Mouse (Mus musculus) embryonic stem cell, embryonic (primary cell): ENCODE measurements around the gene Heatr6.

Source experiments
- CTCF ChIA-PET, 4 experiments: fragments of 300-600 bp in 2 of 4; fragments of 350-600 bp in 2 of 4; sonication (Branson Sonifier 250); formaldehyde crosslinking; loops; one replicate each; lab custom pipeline; 2022; ENCODE audit warnings: inconsistent platforms in 2 of 4; lab: Charles Lee
- POLR2A ChIA-PET, 4 experiments: fragments of 300-600 bp in 2 of 4; fragments of 350-600 bp in 2 of 4; sonication (Branson Sonifier 250); formaldehyde crosslinking; loops; one replicate each; lab custom pipeline; 2022; ENCODE audit warnings: antibody characterized with exemption in 4 of 4, inconsistent platforms in 1 of 4; lab: Charles Lee

Gene Heatr6

GRCm38 (mm10) chr11:83742731-83743355, 10.7 kb upstream of the Heatr6 start:
- ChIA-PET POLR2A (interaction anchor here in 2 of 4 experiments (0.6 to 1.3 kb wide), 3 partner anchors 10 to 270 kb away, joined by 3 read pairs; partner anchors contain the start of genes Heatr6 (in 1 of the 2) and Taf15 (in 1 of the 2)), CTCF (interaction anchor here in 1 of 4 experiments (1.8 kb wide), 1 partner anchor 187 kb away, joined by 6 read pairs; no protein-coding TSS in a partner anchor)

DNA sequence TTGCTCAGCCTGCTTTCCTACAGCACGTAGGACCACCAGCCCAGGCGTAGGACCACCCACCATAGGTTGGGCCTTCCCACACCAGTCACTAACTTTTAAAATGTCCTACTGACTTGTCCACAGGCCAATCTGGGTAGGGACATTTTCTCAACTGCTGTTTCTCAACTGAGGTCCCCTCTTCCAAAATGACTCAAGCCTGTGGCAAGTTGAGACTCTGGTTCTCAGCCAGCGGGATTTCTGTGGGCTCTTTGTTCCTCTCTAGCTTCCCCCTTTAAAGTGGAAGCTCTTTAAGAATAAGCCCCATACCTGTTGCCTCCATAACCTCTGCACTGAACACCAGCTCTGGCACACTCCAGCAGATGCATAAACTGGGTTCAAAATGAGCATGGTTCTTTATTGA, 10.0 kb upstream of the Heatr6 start:
- CTCF ChIA-PET, result interaction anchor here in 1 of 4 experiments (1.6 to 1.8 kb wide), 2 partner anchors 11 to 187 kb away, joined by 4 to 6 read pairs; no protein-coding TSS in a partner anchor

DNA sequence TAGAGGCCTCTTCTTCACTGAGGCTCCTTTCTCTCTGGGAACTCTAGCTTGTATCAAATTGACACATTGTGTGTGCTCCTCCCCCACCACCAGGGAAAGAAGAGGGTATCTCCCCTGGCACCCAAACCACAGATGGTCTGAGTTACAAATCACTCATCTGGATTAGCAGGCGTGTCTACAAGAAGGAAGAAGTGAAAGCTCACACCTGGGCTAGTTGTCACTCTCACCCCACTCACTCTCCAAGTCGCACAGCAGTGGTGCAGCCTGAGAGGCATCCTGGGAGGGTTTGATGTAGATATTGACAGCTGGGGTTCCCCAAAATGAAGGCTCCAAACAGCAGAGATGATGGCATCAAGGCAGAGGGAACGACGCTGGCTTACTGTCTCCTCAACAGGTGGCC, 7.3 kb upstream of the Heatr6 start:
- CTCF ChIA-PET, result interaction anchor here in 1 of 4 experiments (1.7 kb wide), 1 partner anchor 190 kb away, joined by 5 read pairs; no protein-coding TSS in a partner anchor
- POLR2A ChIA-PET, result no interaction called here

More for the DNA sequence above, 10.0 kb upstream of the Heatr6 start:
- POLR2A ChIA-PET, result interaction anchor here in 2 of 4 experiments (1.0 to 2.2 kb wide), 3 partner anchors 10 to 117 kb away, joined by 3 to 8 read pairs (median 4); partner anchors contain the start of gene Heatr6 (in 1 of the 2)

DNA sequence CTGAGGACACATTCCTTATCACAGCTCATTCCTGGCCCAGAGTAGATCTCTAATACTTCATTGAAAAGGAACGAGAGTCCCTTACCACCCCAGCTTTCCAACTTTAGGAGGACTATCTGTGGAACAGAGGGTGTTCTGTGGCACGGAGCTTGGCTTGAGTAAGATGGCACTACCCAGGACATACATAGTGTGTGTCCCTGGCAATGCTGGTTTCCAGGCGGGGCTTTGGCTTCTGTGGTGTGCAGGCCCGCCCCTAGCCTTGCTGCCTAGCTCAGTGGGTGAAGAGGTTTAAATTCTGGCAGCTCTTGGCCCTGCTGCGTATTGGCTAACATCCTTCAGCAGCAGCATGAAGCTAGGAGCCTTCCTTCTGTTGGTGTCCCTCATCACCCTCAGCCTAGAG, 6.8 kb upstream of the Heatr6 start, which contains the start of gene Wfdc21:
Gene Wfdc21, plus strand, starts transcription at position 260 of the 400 bp plus-strand sequence.
- CTCF ChIA-PET, result interaction anchor here in 1 of 4 experiments (1.7 kb wide), 1 partner anchor 190 kb away, joined by 5 read pairs; no protein-coding TSS in a partner anchor
- POLR2A ChIA-PET, result no interaction called here

- CTCF ChIA-PET, result no interaction called here
- POLR2A ChIA-PET, result no interaction called here
These were observed 5.9 kb upstream of the Heatr6 start for GRCm38 (mm10) chr11:83747376-83748265.

DNA sequence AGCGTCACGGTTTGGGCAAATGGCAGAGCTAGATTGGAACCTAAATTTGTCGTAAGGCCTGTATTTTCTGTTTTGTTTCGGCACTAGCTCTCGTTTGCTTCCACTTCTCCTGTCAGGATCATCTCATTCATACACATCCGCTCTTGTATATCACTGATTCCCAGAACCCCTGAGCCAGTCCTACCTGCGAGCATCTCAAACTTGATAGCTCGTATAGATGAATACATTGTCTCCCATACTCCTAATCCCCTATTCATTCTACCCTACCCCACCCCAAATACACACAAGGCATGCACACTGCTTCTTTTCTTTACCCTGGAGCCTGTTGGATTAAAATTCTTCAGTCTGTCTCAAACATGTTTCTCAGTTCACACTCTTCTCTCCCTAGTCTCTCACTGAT, 731 bp downstream of the Heatr6 start:
- CTCF ChIA-PET, result interaction anchor here in 2 of 4 experiments (0.6 to 0.9 kb wide), 2 partner anchors 22 to 266 kb away, joined by 5 read pairs; no protein-coding TSS in a partner anchor
- POLR2A ChIA-PET, result interaction anchor here (0.6 to 3.0 kb wide), 30 partner anchors 8 to 1898 kb away, joined by 3 to 27 read pairs (median 4); partner anchors contain the start of genes Ddx52 (in 2 of the 4), Taf15 (in 2 of the 4) and Ap2b1 (in 1 of the 4)

DNA sequence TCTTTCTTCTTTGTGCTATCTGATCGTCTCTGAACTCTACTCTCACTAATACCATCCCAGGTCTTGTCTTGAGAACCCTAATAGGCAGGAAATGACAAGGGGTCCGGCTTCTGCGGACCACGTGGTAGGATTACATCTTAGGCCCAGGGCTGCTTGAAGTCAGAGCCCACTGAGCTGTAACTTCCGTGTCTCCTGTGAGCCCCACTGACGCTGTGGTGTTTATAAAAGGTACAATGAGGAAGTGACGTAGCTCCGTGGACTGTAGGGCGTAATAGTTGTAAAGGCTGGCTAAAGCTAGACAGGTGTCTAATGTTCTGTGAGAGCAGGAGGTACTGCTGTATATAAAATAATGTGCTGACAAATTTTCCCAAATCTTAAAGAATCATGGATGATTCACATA, 13.8 kb downstream of the Heatr6 start:
- CTCF ChIA-PET, result interaction anchor here in 2 of 4 experiments (0.5 kb wide), 2 partner anchors 34 to 124 kb away, joined by 3 read pairs; no protein-coding TSS in a partner anchor
- POLR2A ChIA-PET, result interaction anchor here in 2 of 4 experiments (1.0 to 2.5 kb wide), 4 partner anchors 13 to 294 kb away, joined by 3 to 7 read pairs (median 5); partner anchors contain the start of genes Heatr6 (in 2 of the 2) and Taf15 (in 1 of the 2)

GRCm38 (mm10) chr11:83768976-83769375, 15.5 kb downstream of the Heatr6 start:
- POLR2A ChIA-PET, result interaction anchor here in 2 of 4 experiments (0.6 to 1.2 kb wide), 2 partner anchors 12 to 15 kb away, joined by 3 to 4 read pairs; no protein-coding TSS in a partner anchor
- CTCF ChIA-PET, result no interaction called here

- ChIA-PET POLR2A (interaction anchor here in 3 of 4 experiments (0.6 to 3.8 kb wide), 5 partner anchors 9 to 40 kb away, joined by 3 to 27 read pairs (median 3); partner anchors contain the start of gene Heatr6 (in 1 of the 3)), CTCF (interaction anchor here in 1 of 4 experiments (1.2 kb wide), 1 partner anchor 261 kb away, joined by 3 read pairs; no protein-coding TSS in a partner anchor)
These were observed 17.5 kb downstream of the Heatr6 start for GRCm38 (mm10) chr11:83771014-83771413.

GRCm38 (mm10) chr11:83772341-83772740, 18.8 kb downstream of the Heatr6 start:
- ChIA-PET POLR2A (interaction anchor here in 2 of 4 experiments (1.0 to 3.8 kb wide), 3 partner anchors 11 to 170 kb away, joined by 4 to 27 read pairs (median 5); partner anchors contain the start of genes Ddx52 (in 1 of the 2) and Heatr6 (in 1 of the 2)), CTCF (interaction anchor here in 1 of 4 experiments (0.7 kb wide), 2 partner anchors 296 to 1541 kb away, joined by 5 to 6 read pairs; no protein-coding TSS in a partner anchor)

DNA sequence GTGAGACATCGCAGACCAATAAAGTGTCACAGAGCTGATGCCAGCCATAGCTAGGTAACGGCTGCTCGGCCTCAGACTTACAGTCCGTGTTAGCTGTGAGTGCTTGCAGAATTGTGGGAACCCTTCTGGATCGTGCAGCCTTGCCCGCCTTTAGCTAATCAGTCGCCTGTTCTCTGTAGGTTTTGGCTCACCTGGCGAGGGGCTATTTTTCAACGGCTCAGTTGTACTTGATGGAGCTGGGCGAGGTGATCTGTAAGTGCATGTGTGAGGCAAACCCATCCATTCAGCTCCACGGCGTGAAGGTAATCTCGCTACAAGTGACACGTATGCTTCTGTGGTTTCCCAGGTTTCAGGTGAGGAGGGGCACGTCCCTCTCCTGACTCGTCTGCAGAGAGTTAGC, 20.2 kb downstream of the Heatr6 start:
- ChIA-PET CTCF (interaction anchor here in 1 of 4 experiments (1.0 kb wide), 1 partner anchor 10 kb away, joined by 4 read pairs; no protein-coding TSS in a partner anchor), POLR2A (interaction anchor here in 3 of 4 experiments (0.9 to 3.8 kb wide), 6 partner anchors 9 to 207 kb away, joined by 3 to 27 read pairs (median 3); partner anchors contain the start of gene Heatr6 (in 1 of the 3))

DNA sequence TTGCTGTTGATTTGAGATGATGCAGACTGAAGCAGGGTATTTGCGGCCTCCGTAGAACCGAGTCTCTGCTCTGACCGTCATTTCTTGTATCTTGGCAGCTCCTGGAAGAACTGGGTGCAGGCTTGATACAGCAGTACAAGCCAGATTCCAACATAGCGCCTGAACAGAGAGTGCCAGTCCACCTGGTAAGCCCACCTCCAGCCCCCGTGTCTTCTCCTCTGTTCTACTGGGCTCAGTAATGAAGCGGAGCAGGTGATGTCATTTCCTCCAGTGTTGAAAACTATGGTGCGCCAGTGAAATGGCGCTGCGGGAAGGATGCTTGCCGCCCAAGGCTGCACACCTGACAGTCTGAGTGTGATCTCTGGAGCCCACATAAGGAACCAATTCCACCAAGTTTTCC, 20.8 kb downstream of the Heatr6 start:
- CTCF ChIA-PET, result no interaction called here
- POLR2A ChIA-PET, result interaction anchor here in 2 of 4 experiments (0.9 to 3.8 kb wide), 3 partner anchors 13 to 21 kb away, joined by 3 to 27 read pairs (median 4); partner anchors contain the start of gene Heatr6 (in 1 of the 2)

GRCm38 (mm10) chr11:83776798-83777197, 23.3 kb downstream of the Heatr6 start:
- ChIA-PET POLR2A (interaction anchor here in 2 of 4 experiments (1.7 to 2.4 kb wide), 2 partner anchors 10 to 23 kb away, joined by 6 to 14 read pairs; partner anchors contain the start of gene Heatr6 (in 1 of the 2)), CTCF (no interaction called here)

DNA sequence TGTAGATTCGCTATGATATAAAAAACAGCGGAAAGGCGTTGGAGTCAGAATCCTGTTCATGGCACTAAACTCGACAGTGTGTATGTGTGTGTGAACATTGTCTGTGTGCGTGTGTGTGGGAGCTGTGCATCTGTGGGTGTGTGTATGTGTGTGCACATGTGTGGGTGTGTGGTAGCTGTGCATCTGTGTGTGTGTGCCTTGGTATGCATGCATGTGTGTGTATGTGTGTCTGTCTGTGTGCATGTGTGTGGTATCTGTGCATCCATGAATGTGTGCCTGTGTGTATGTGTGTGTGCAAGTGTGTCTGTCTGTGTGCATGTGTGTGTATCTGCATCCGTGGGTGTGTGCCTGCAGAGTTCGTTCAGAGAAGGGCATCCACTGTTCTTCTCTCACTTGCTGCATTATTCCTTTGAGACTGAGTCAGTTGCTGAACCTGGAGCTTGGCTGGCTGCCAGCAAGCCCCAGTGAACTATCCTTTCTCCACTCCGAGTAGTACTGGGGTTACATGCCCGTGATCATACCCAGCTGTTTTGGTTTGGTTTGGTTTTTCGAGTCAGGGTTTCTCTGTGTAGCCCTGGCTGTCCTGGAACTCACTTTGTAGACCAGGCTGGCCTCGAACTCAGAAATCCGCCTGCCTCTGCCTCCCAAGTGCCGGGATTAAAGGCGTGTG, 30.6 kb downstream of the Heatr6 start:
- POLR2A ChIA-PET, result interaction anchor here in 1 of 4 experiments (0.9 to 2.0 kb wide), 6 partner anchors 8 to 158 kb away, joined by 3 to 8 read pairs (median 3); partner anchors contain the start of gene Ddx52
- CTCF ChIA-PET, result interaction anchor here (0.5 to 3.6 kb wide), 22 partner anchors 8 to 635 kb away, joined by 3 to 13 read pairs (median 3); partner anchors contain the start of gene Ddx52 (in 1 of the 4)

DNA sequence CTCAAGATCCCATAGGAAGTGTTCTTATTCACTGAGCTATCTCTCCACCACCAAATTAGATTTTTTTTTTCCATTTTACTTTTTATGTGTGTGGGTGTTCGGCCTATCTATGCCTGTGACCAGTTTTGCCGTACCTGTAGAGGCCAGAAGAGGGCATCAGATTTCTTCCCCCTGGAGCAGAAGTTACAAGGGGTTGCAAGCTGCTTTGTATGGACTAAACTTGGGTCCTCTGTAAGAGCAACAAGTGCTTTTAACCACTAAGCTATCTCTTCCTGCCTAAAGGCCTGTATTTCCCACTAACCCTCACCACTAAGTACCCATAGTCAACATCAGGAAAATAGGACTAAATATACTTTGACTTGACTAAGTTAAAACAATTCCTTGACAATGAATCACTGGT, 31.2 kb downstream of the Heatr6 start:
- CTCF ChIA-PET, result interaction anchor here (0.5 to 3.6 kb wide), 23 partner anchors 9 to 634 kb away, joined by 3 to 13 read pairs (median 3); partner anchors contain the start of gene Ddx52 (in 1 of the 4)
- POLR2A ChIA-PET, result interaction anchor here in 1 of 4 experiments (0.9 to 2.0 kb wide), 6 partner anchors 9 to 157 kb away, joined by 3 to 8 read pairs (median 3); partner anchors contain the start of gene Ddx52

- POLR2A ChIA-PET, result interaction anchor here in 1 of 4 experiments (1.2 to 2.0 kb wide), 5 partner anchors 25 to 157 kb away, joined by 3 to 8 read pairs (median 4); partner anchors contain the start of gene Ddx52
- CTCF ChIA-PET, result interaction anchor here (0.6 to 3.6 kb wide), 6 partner anchors 156 to 1239 kb away, joined by 3 to 13 read pairs (median 4); no protein-coding TSS in a partner anchor
These were observed 31.9 kb downstream of the Heatr6 start for GRCm38 (mm10) chr11:83785366-83785765.
